Mouse (Mus musculus): ENCODE measurements at regions not wholly inside any gene's neighbourhood (a gene's known extent, or its start where the extent isn't known, plus 50 kb on each side); places are given as distances from the start of the nearest gene placed in this dataset.

GRCm38 (mm10) chr3:42205640-42206039, 463.2 kb downstream of the D3Ertd751e start:
- TF ChIP-seq MYOD1 (IDR thresholded peaks at IDR 0.05; ENCODE audit: control insufficient read depth, insufficient read length, low read depth), result no peak
- TF ChIP-seq MAX (IDR thresholded peaks at IDR 0.05), result no peak
- TF ChIP-seq USF1 (IDR thresholded peaks at IDR 0.05; ENCODE audit: low read depth), result no peak
- no peak for TF ChIP-seq FOSL1 (IDR thresholded peaks at IDR 0.05; ENCODE audit: insufficient read depth, low read length, poor library complexity, severe bottlenecking)
- TF ChIP-seq MYOG (IDR thresholded peaks at IDR 0.05; ENCODE audit: control insufficient read depth, extremely low read depth, insufficient read length), result no peak
- no peak for TF ChIP-seq CEBPB (IDR thresholded peaks at IDR 0.05; ENCODE audit: low read depth)
- TF ChIP-seq CTCF (IDR thresholded peaks at IDR 0.05; ENCODE audit: control insufficient read depth, insufficient read depth, insufficient read length), result no peak
- Histone ChIP-seq H3K79me3 (ENCODE audit: low read depth) (no peaks in the 10 kb centered on the region), H3K4me3 (ENCODE audit: insufficient read depth, poor library complexity, severe bottlenecking) (no peak overlapping the region), H3K27me3 (ENCODE audit: control insufficient read depth, insufficient read depth, insufficient read length) (no peaks in the 10 kb centered on the region), H3ac (ENCODE audit: control insufficient read depth, insufficient read length, low read depth) (no peak overlapping the region), H3K36me3 (ENCODE audit: control insufficient read depth, insufficient read depth) (no peaks in the 10 kb centered on the region), H3K79me2 (ENCODE audit: control insufficient read depth, insufficient read depth) (no peaks in the 10 kb centered on the region)

- Histone ChIP-seq H3K79me3 (ENCODE audit: low read depth) (no peaks in the 10 kb centered on the region), H3ac (ENCODE audit: control insufficient read depth, insufficient read length, low read depth) (no peak overlapping the region), H3K27me3 (ENCODE audit: control insufficient read depth, insufficient read depth, insufficient read length) (no peaks in the 10 kb centered on the region), H3K4me3 (ENCODE audit: insufficient read depth, poor library complexity, severe bottlenecking) (no peak overlapping the region), H3K79me2 (ENCODE audit: control insufficient read depth, insufficient read depth) (no peaks in the 10 kb centered on the region), H3K36me3 (ENCODE audit: control insufficient read depth, insufficient read depth) (no peaks in the 10 kb centered on the region)
- TF ChIP-seq FOSL1 (IDR thresholded peaks at IDR 0.05; ENCODE audit: insufficient read depth, low read length, poor library complexity, severe bottlenecking), result no peak
- TF ChIP-seq MYOG (IDR thresholded peaks at IDR 0.05; ENCODE audit: control insufficient read depth, extremely low read depth, insufficient read length), result no peak
- TF ChIP-seq CTCF (IDR thresholded peaks at IDR 0.05; ENCODE audit: control insufficient read depth, insufficient read depth, insufficient read length), result no peak
Observed at GRCm38 (mm10) chr3:42211420-42211819, 469.0 kb downstream of the D3Ertd751e start.

GRCm38 (mm10) chr3:42212456-42212855, 470.0 kb downstream of the D3Ertd751e start:
- Histone ChIP-seq H3K4me3 (ENCODE audit: insufficient read depth, poor library complexity, severe bottlenecking) (no peak overlapping the region), H3K36me3 (ENCODE audit: control insufficient read depth, insufficient read depth) (no peaks in the 10 kb centered on the region), H3ac (ENCODE audit: control insufficient read depth, insufficient read length, low read depth) (no peak overlapping the region), H3K79me3 (ENCODE audit: low read depth) (no peaks in the 10 kb centered on the region), H3K79me2 (ENCODE audit: control insufficient read depth, insufficient read depth) (no peaks in the 10 kb centered on the region), H3K27me3 (ENCODE audit: control insufficient read depth, insufficient read depth, insufficient read length) (no peaks in the 10 kb centered on the region)
- no peak for TF ChIP-seq MYOD1 (IDR thresholded peaks at IDR 0.05; ENCODE audit: control insufficient read depth, insufficient read length, low read depth)
- TF ChIP-seq CTCF (IDR thresholded peaks at IDR 0.05; ENCODE audit: control insufficient read depth, insufficient read depth, insufficient read length), result no peak
- no peak for TF ChIP-seq CEBPB (IDR thresholded peaks at IDR 0.05; ENCODE audit: low read depth)
- no peak for TF ChIP-seq MYOG (IDR thresholded peaks at IDR 0.05; ENCODE audit: control insufficient read depth, extremely low read depth, insufficient read length)
- no peak for TF ChIP-seq FOSL1 (IDR thresholded peaks at IDR 0.05; ENCODE audit: insufficient read depth, low read length, poor library complexity, severe bottlenecking)
- no peak for TF ChIP-seq MAX (IDR thresholded peaks at IDR 0.05)
- TF ChIP-seq USF1 (IDR thresholded peaks at IDR 0.05; ENCODE audit: low read depth), result no peak

- no peak for TF ChIP-seq MYOD1 (IDR thresholded peaks at IDR 0.05; ENCODE audit: control insufficient read depth, insufficient read length, low read depth)
- no peak for TF ChIP-seq MAX (IDR thresholded peaks at IDR 0.05)
- TF ChIP-seq USF1 (IDR thresholded peaks at IDR 0.05; ENCODE audit: low read depth), result no peak
- TF ChIP-seq MYOG (IDR thresholded peaks at IDR 0.05; ENCODE audit: control insufficient read depth, extremely low read depth, insufficient read length), result no peak
- H3K36me3 ChIP-seq (ENCODE audit: control insufficient read depth, insufficient read depth), result no peaks in the 10 kb centered on the region
- H3K79me2 ChIP-seq (ENCODE audit: control insufficient read depth, insufficient read depth), result no peaks in the 10 kb centered on the region
- H3K4me3 ChIP-seq (ENCODE audit: insufficient read depth, poor library complexity, severe bottlenecking), result no peak overlapping the region
- no peaks in the 10 kb centered on the region for H3K27me3 ChIP-seq (ENCODE audit: control insufficient read depth, insufficient read depth, insufficient read length)
- H3K79me3 ChIP-seq (ENCODE audit: low read depth), result no peaks in the 10 kb centered on the region
- no peak overlapping the region for H3ac ChIP-seq (ENCODE audit: control insufficient read depth, insufficient read length, low read depth)
Observed at GRCm38 (mm10) chr3:42213163-42213562, 470.8 kb downstream of the D3Ertd751e start.

- no peak for TF ChIP-seq MYOG (IDR thresholded peaks at IDR 0.05; ENCODE audit: control insufficient read depth, extremely low read depth, insufficient read length)
- no peak for TF ChIP-seq CEBPB (IDR thresholded peaks at IDR 0.05; ENCODE audit: low read depth)
- no peak for TF ChIP-seq CTCF (IDR thresholded peaks at IDR 0.05; ENCODE audit: control insufficient read depth, insufficient read depth, insufficient read length)
- TF ChIP-seq USF1 (IDR thresholded peaks at IDR 0.05; ENCODE audit: low read depth), result no peak
- TF ChIP-seq MAX (IDR thresholded peaks at IDR 0.05), result no peak
- no peak for TF ChIP-seq MYOD1 (IDR thresholded peaks at IDR 0.05; ENCODE audit: control insufficient read depth, insufficient read length, low read depth)
- TF ChIP-seq FOSL1 (IDR thresholded peaks at IDR 0.05; ENCODE audit: insufficient read depth, low read length, poor library complexity, severe bottlenecking), result no peak
- Histone ChIP-seq H3K79me3 (ENCODE audit: low read depth) (no peaks in the 10 kb centered on the region), H3K79me2 (ENCODE audit: control insufficient read depth, insufficient read depth) (no peaks in the 10 kb centered on the region), H3ac (ENCODE audit: control insufficient read depth, insufficient read length, low read depth) (no peak overlapping the region), H3K27me3 (ENCODE audit: control insufficient read depth, insufficient read depth, insufficient read length) (no peaks in the 10 kb centered on the region), H3K4me3 (ENCODE audit: insufficient read depth, poor library complexity, severe bottlenecking) (no peak overlapping the region), H3K36me3 (ENCODE audit: control insufficient read depth, insufficient read depth) (no peaks in the 10 kb centered on the region)
Observed at GRCm38 (mm10) chr3:42214624-42215276, 472.3 kb downstream of the D3Ertd751e start.

- TF ChIP-seq MAX (IDR thresholded peaks at IDR 0.05) (no peak), FOSL1 (IDR thresholded peaks at IDR 0.05; ENCODE audit: insufficient read depth, low read length, poor library complexity, severe bottlenecking) (no peak), CEBPB (IDR thresholded peaks at IDR 0.05; ENCODE audit: low read depth) (no peak), USF1 (IDR thresholded peaks at IDR 0.05; ENCODE audit: low read depth) (no peak), MYOD1 (IDR thresholded peaks at IDR 0.05; ENCODE audit: control insufficient read depth, insufficient read length, low read depth) (no peak), MYOG (IDR thresholded peaks at IDR 0.05; ENCODE audit: control insufficient read depth, extremely low read depth, insufficient read length) (no peak), CTCF (IDR thresholded peaks at IDR 0.05; ENCODE audit: control insufficient read depth, insufficient read depth, insufficient read length) (no peak)
Observed at GRCm38 (mm10) chr3:42218719-42219118, 476.3 kb downstream of the D3Ertd751e start.

More at GRCm38 (mm10) chr3:42218719-42219118, 476.3 kb downstream of the D3Ertd751e start:
- no peaks in the 10 kb centered on the region for H3K79me2 ChIP-seq (ENCODE audit: control insufficient read depth, insufficient read depth)
- H3ac ChIP-seq (ENCODE audit: control insufficient read depth, insufficient read length, low read depth), result no peak overlapping the region
- H3K36me3 ChIP-seq (ENCODE audit: control insufficient read depth, insufficient read depth), result no peaks in the 10 kb centered on the region
- H3K4me3 ChIP-seq (ENCODE audit: insufficient read depth, poor library complexity, severe bottlenecking), result no peak overlapping the region
- no peaks in the 10 kb centered on the region for H3K79me3 ChIP-seq (ENCODE audit: low read depth)
- H3K27me3 ChIP-seq (ENCODE audit: control insufficient read depth, insufficient read depth, insufficient read length), result no peaks in the 10 kb centered on the region

Measured in C2C12 (cell line).